Mouse (Mus musculus): ENCODE measurements at regions not wholly inside any gene's neighbourhood (a gene's known extent, or its start where the extent isn't known, plus 50 kb on each side); places are given as distances from the start of the nearest gene placed in this dataset.

GRCm38 (mm10) chr3:144255596-144256550 lies 50.9 kb upstream of the Lmo4 start:
- DNase-seq (ENCODE audit: low read depth, low spot score): no peak
